Mouse (Mus musculus) erythroblast, embryonic 14.5 days (primary cell): ENCODE results near the gene Atrnl1. TPM values are rescaled to one million over a fixed set of nuclear protein-coding genes. Genes with fewer than 3 reads are reported as not detected.

Experiments used
- H3K27me3 ChIP-seq: 2 replicates; pipeline ENCODE4 v1.6.1; 2012; ENCODE audit warnings: inconsistent platforms; ENCODE audit not compliant: control insufficient read depth
- H3K36me3 ChIP-seq: 2 replicates; pipeline ENCODE4 v1.6.1; 2012; ENCODE audit warnings: mild to moderate bottlenecking, inconsistent platforms; ENCODE audit not compliant: control insufficient read depth
- H3K4me1 ChIP-seq: 2 replicates; pipeline ENCODE4 v1.6.1; 2012; ENCODE audit warnings: inconsistent platforms; ENCODE audit not compliant: control insufficient read depth
- H3K4me3 ChIP-seq: replicated peaks from 2 replicates; pipeline ENCODE3; 2012; ENCODE audit warnings: moderate library complexity, mild to moderate bottlenecking, inconsistent platforms
- H3K9me3 ChIP-seq: 2 replicates; pipeline ENCODE4 v1.6.1; 2012; ENCODE audit warnings: low read length, inconsistent platforms, mixed read lengths; ENCODE audit not compliant: control insufficient read depth
- GATA1 ChIP-seq: IDR thresholded peaks from 2 replicates; pipeline ENCODE4 v1.6.1; 2012; ENCODE audit warnings: low read length, inconsistent platforms, mixed read lengths
- TAL1 ChIP-seq: IDR thresholded peaks from 3 replicates; pipeline ENCODE4 v1.6.1; 2012; ENCODE audit warnings: low read length, inconsistent platforms, mixed read lengths
- polyA plus RNA-seq: library from polyadenylated mRNA; stranded (reverse); fragments of >175 nt; gene quantifications from 2 replicates; pipeline ENCODE4 v1.2.3, GENCODE M21; 2012

Atrnl1 gene
- polyA plus RNA-seq, 1 experiment: 0.02 TPM

- Histone ChIP-seq H3K4me3 (no peak overlapping the region), H3K9me3 (no peaks in the 10 kb centered on the region), H3K4me1 (no peaks in the 10 kb centered on the region; the same call in 1 of the 2 replicates), H3K27me3 (no peaks in the 10 kb centered on the region), H3K36me3 (no peaks in the 10 kb centered on the region)
- TF ChIP-seq GATA1 (no peak), TAL1 (no peak)
Measured at GRCm38 (mm10) chr19:57767051-57767450, 156.2 kb downstream of the Atrnl1 start.

- Histone ChIP-seq H3K27me3 (no peaks in the 10 kb centered on the region), H3K9me3 (no peaks in the 10 kb centered on the region), H3K36me3 (no peaks in the 10 kb centered on the region), H3K4me3 (no peak overlapping the region), H3K4me1 (no peaks in the 10 kb centered on the region)
- TF ChIP-seq TAL1: no peak
- no peak for TF ChIP-seq GATA1
Measured at GRCm38 (mm10) chr19:57768661-57769060, 157.8 kb downstream of the Atrnl1 start.

- no peak overlapping the region for H3K4me3 ChIP-seq
Measured at GRCm38 (mm10) chr19:57782366-57783089, 171.7 kb downstream of the Atrnl1 start.

GRCm38 (mm10) chr19:57786699-57787098 lies 175.9 kb downstream of the Atrnl1 start:
- Histone ChIP-seq H3K36me3 (no peaks in the 10 kb centered on the region), H3K4me3 (no peak overlapping the region), H3K27me3 (no peaks in the 10 kb centered on the region), H3K9me3 (no peaks in the 10 kb centered on the region), H3K4me1 (no peaks in the 10 kb centered on the region)
- TF ChIP-seq TAL1 (no peak), GATA1 (no peak)

More at GRCm38 (mm10) chr19:57782366-57783089, 171.7 kb downstream of the Atrnl1 start:
- H3K36me3 ChIP-seq: no peaks in the 10 kb centered on the region
- H3K4me1 ChIP-seq: no peaks in the 10 kb centered on the region
- no peaks in the 10 kb centered on the region for H3K27me3 ChIP-seq
- TF ChIP-seq GATA1 (no peak), TAL1 (no peak)
- no peaks in the 10 kb centered on the region for H3K9me3 ChIP-seq

DNA sequence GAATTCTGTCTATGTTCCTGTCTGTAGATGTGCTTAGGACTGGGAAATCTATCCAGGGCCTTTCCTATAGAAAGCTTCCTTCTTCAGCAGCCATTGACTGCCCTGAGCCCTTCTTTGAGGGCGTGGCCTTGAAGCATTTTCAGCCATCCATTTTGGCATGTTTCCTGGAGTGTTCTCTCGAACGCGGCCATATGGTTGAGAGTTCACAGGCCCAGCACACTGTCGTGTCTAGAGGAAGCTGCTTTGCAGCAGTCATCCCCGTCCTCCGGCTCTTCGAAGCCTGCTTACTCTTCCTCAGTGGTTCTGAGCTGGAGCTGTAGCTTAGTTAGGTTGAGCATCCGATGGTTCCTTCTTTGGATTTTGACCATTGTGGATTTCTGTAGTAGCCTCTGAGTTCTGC lies 191.4 kb downstream of the Atrnl1 start:
- no peaks in the 10 kb centered on the region for H3K27me3 ChIP-seq
- TF ChIP-seq GATA1: no peak
- TF ChIP-seq TAL1: no peak
- H3K4me3 ChIP-seq: no peak overlapping the region
- no peaks in the 10 kb centered on the region for H3K4me1 ChIP-seq
- H3K36me3 ChIP-seq: no peaks in the 10 kb centered on the region
- no peaks in the 10 kb centered on the region for H3K9me3 ChIP-seq

- Histone ChIP-seq H3K4me3 (no peak overlapping the region), H3K27me3 (no peaks in the 10 kb centered on the region)
Measured at GRCm38 (mm10) chr19:57802771-57803482, 192.1 kb downstream of the Atrnl1 start.

GRCm38 (mm10) chr19:57803483-57803820 lies 192.6 kb downstream of the Atrnl1 start:
- Histone ChIP-seq H3K9me3 (no peaks in the 10 kb centered on the region), H3K4me1 (no peaks in the 10 kb centered on the region)
- no peak for TF ChIP-seq TAL1
- no peak for TF ChIP-seq GATA1

More at GRCm38 (mm10) chr19:57802771-57803482, 192.1 kb downstream of the Atrnl1 start:
- no peaks in the 10 kb centered on the region for H3K36me3 ChIP-seq
- no peak for TF ChIP-seq GATA1
- TF ChIP-seq TAL1: no peak
- H3K9me3 ChIP-seq: no peaks in the 10 kb centered on the region
- no peaks in the 10 kb centered on the region for H3K4me1 ChIP-seq

GRCm38 (mm10) chr19:57808363-57808762 lies 197.5 kb downstream of the Atrnl1 start:
- no peak for TF ChIP-seq TAL1
- TF ChIP-seq GATA1: no peak
- H3K9me3 ChIP-seq: no peaks in the 10 kb centered on the region
- H3K27me3 ChIP-seq: no peaks in the 10 kb centered on the region
- H3K4me3 ChIP-seq: no peak overlapping the region
- H3K36me3 ChIP-seq: no peaks in the 10 kb centered on the region
- no peaks in the 10 kb centered on the region for H3K4me1 ChIP-seq

More at GRCm38 (mm10) chr19:57803483-57803820, 192.6 kb downstream of the Atrnl1 start:
- no peaks in the 10 kb centered on the region for H3K36me3 ChIP-seq
- H3K27me3 ChIP-seq: no peaks in the 10 kb centered on the region
- H3K4me3 ChIP-seq: no peak overlapping the region

- no peaks in the 10 kb centered on the region for H3K36me3 ChIP-seq
- H3K9me3 ChIP-seq: no peaks in the 10 kb centered on the region
- no peak overlapping the region for H3K4me3 ChIP-seq
- no peaks in the 10 kb centered on the region for H3K4me1 ChIP-seq
- no peaks in the 10 kb centered on the region for H3K27me3 ChIP-seq
- no peak for TF ChIP-seq TAL1
- TF ChIP-seq GATA1: no peak
Measured at GRCm38 (mm10) chr19:57814291-57814690, 203.5 kb downstream of the Atrnl1 start.
